Mouse (Mus musculus) layer of hippocampus, postnatal 10 days (tissue): ENCODE results near the gene Ccdc85b. TPM values are rescaled to one million over a fixed set of nuclear protein-coding genes. Genes with fewer than 3 reads are reported as not detected.

Experiments used
- total RNA-seq, 2 experiments: library from RNA; stranded (reverse); gene quantifications; 2 replicates each; pipeline ENCODE4 v1.2.3; 2021

Gene Ccdc85b
- total RNA-seq, 2 experiments from 2014 or later, result 26.4 to 32.9 TPM

Other genes starting within 250 kb of the Ccdc85b start
- gene Pacs1, start 184.8 kb downstream of the Ccdc85b start, total RNA-seq, result 10 to 100 TPM; 71.2 to 73.5 TPM
- gene Sf3b2, start 162.4 kb downstream of the Ccdc85b start, total RNA-seq, result 100 to 1,000 TPM; 197 to 198 TPM
- gene Gal3st3, start 159.6 kb downstream of the Ccdc85b start, total RNA-seq, result 100 to 1,000 TPM; 104 to 111 TPM
- gene Catsper1, start 122.2 kb downstream of the Ccdc85b start, total RNA-seq, result not detected
- gene Cst6, start 108.3 kb downstream of the Ccdc85b start, total RNA-seq, result 1 to 10 TPM; 5.4 to 7.4 TPM
- gene Eif1ad, start 91.2 kb downstream of the Ccdc85b start, total RNA-seq, result 10 to 100 TPM; 25.9 to 28.3 TPM
- 100 to 1,000 TPM; 110 to 114 TPM for gene Banf1, start 90.7 kb downstream of the Ccdc85b start, total RNA-seq
- 10 to 100 TPM; 84.3 to 95.6 TPM for gene Sart1, start 69.2 kb downstream of the Ccdc85b start, total RNA-seq
- gene Tsga10ip, start 55.4 kb downstream of the Ccdc85b start, total RNA-seq, result under 1 TPM in 1 of 2 experiments, not detected in 1; 0.85 TPM
- gene Drap1, start 32.9 kb downstream of the Ccdc85b start, total RNA-seq, result 100 to 1,000 TPM; 234 to 244 TPM
- gene AI837181, start 32.8 kb downstream of the Ccdc85b start, total RNA-seq, result 10 to 100 TPM; 55.7 to 57.5 TPM
- not detected for gene Fosl1, start 10.3 kb downstream of the Ccdc85b start, total RNA-seq
- gene Fibp, start 2.7 kb upstream of the Ccdc85b start, total RNA-seq, result 100 to 1,000 TPM in 1 of 2 experiments, 10 to 100 TPM in 1; 83.7 to 108 TPM
- 1 to 10 TPM; 2.6 to 2.9 TPM for gene Ctsw, start 10.6 kb upstream of the Ccdc85b start, total RNA-seq
- gene Efemp2, start 16.1 kb upstream of the Ccdc85b start, total RNA-seq, result 10 to 100 TPM; 18.4 to 19.6 TPM
- 10 to 100 TPM; 34.2 to 40.9 TPM for gene Mus81, start 30.5 kb upstream of the Ccdc85b start, total RNA-seq
- gene Cfl1, start 32.6 kb upstream of the Ccdc85b start, total RNA-seq, result 1,000 to 10,000 TPM; 1,802 to 1,826 TPM
- gene 1700020D05Rik, start 45.9 kb upstream of the Ccdc85b start, total RNA-seq, result 1 to 10 TPM; 5.6 to 9.8 TPM
- gene Snx32, start 52.6 kb upstream of the Ccdc85b start, total RNA-seq, result 10 to 100 TPM; 63.1 to 66.2 TPM
- not detected for gene Ovol1, start 102.8 kb upstream of the Ccdc85b start, total RNA-seq
- gene Ap5b1, start 110.1 kb upstream of the Ccdc85b start, total RNA-seq, result 1 to 10 TPM; 8.6 to 8.8 TPM
- 10 to 100 TPM; 70.8 to 73.5 TPM for gene Rnaseh2c, start 144.0 kb upstream of the Ccdc85b start, total RNA-seq
- 10 to 100 TPM; 69.7 to 87.5 TPM for gene Kat5, start 152.3 kb upstream of the Ccdc85b start, total RNA-seq
- gene Rela, start 179.6 kb upstream of the Ccdc85b start, total RNA-seq, result 10 to 100 TPM; 24.4 to 24.7 TPM
- gene Sipa1, start 205.8 kb upstream of the Ccdc85b start, total RNA-seq, result 10 to 100 TPM; 30.0 to 34.2 TPM
- 10 to 100 TPM; 13.0 to 16.1 TPM for gene Map3k11, start 230.8 kb upstream of the Ccdc85b start, total RNA-seq
- 10 to 100 TPM; 69.7 to 82.6 TPM for gene Pcnx3, start 231.0 kb upstream of the Ccdc85b start, total RNA-seq
- not detected for gene Kcnk7, start 246.5 kb upstream of the Ccdc85b start, total RNA-seq